Mouse (Mus musculus) midbrain, embryonic 11.5 days (tissue): ENCODE results near the gene Syn1. TPM values are rescaled to one million over a fixed set of nuclear protein-coding genes. Genes with fewer than 3 reads are reported as not detected.

Experiments
- ATAC-seq: fragments of 200-750 bp; cut with Nextera tagmentation; 2 replicates; pipeline ENCODE4 v1.8.0; 2017; ENCODE audit warnings: moderate TSS enrichment, moderate library complexity; ENCODE audit not compliant: low FRiP score
- DNase-seq: peaks from one replicate; pipeline ENCODE4 v3.0.0; 2015; ENCODE audit warnings: low spot score; ENCODE audit errors: missing footprints
- H3K27ac ChIP-seq: fragments of 300-500 bp; sonication (generic); 2 replicates; pipeline ENCODE4 v1.5.1; 2014; ENCODE audit warnings: low read depth, low read length
- H3K27me3 ChIP-seq: fragments of 300-500 bp; sonication (generic); 2 replicates; pipeline ENCODE4 v1.6.1; 2014; ENCODE audit warnings: mild to moderate bottlenecking, low read length, moderate library complexity, mixed read lengths; ENCODE audit not compliant: control insufficient read depth, insufficient read depth
- H3K36me3 ChIP-seq: fragments of 300-500 bp; sonication (generic); 2 replicates; pipeline ENCODE4 v1.6.1; 2014; ENCODE audit warnings: mild to moderate bottlenecking, low read length, moderate library complexity, mixed read lengths; ENCODE audit not compliant: control insufficient read depth, insufficient read depth
- H3K4me1 ChIP-seq: fragments of 300-500 bp; sonication (generic); 2 replicates; pipeline ENCODE4 v1.6.1; 2014; ENCODE audit warnings: low read length; ENCODE audit not compliant: control insufficient read depth, insufficient read depth
- H3K4me2 ChIP-seq: fragments of 300-500 bp; sonication (generic); 2 replicates; pipeline ENCODE4 v1.6.1; 2014; ENCODE audit warnings: mild to moderate bottlenecking, moderate library complexity
- H3K4me3 ChIP-seq: fragments of 300-500 bp; sonication (generic); 2 replicates; pipeline ENCODE4 v1.5.1; 2014; ENCODE audit warnings: low read depth, low read length
- H3K9ac ChIP-seq: fragments of 300-500 bp; sonication (generic); 2 replicates; pipeline ENCODE4 v1.6.1; 2014; ENCODE audit warnings: low read length
- H3K9me3 ChIP-seq: fragments of 300-500 bp; sonication (generic); 2 replicates; pipeline ENCODE4 v1.6.1; 2016; ENCODE audit warnings: low read length; ENCODE audit not compliant: control insufficient read depth
- WGBS: fragments of 180-500 bp; shearing (Covaris S2); extraction: QIAGEN DNeasy Blood & Tissue Kit; methylation state at CpG from one replicate; pipeline ENCODE4 v1.1.7; 2014; 5-methylcytosine and 5-hydroxymethylcytosine counted together
- polyA plus RNA-seq: library from polyadenylated mRNA; unstranded; fragments of >200 nt; fragmentation: Nextera tagmentation; extraction: Ambion mirVana; gene quantifications from 2 replicates; pipeline ENCODE4 v1.2.1, GENCODE M21; 2014

The Syn1 gene
- 11.9 and 14.8 TPM in 2 replicates for polyA plus RNA-seq

- peak within 1 kb of the TSS; percentile 34 for H3K9ac ChIP-seq
- peak; percentile 96 for ATAC-seq
Measured at GRCm38 (mm10) chrX:20920844-20921364, at the start of gene Syn1. TSS of gene Syn1 (minus strand) at chrX:20921004.

GRCm38 (mm10) chrX:20961477-20962378 lies 40.9 kb upstream of the Syn1 start, which contains the start of gene Uxt:
TSS of gene Uxt (minus strand) at chrX:20962017.
- WGBS = 19% methylated on average over 57 of the region's 57 CpGs
- Histone ChIP-seq H3K36me3 (no peaks in the 10 kb centered on the region), H3K9ac (peak within 1 kb of the TSS; percentile 55; the same call in 1 of the 2 replicates), H3K4me3 (peak within 1 kb of the TSS; percentile 32), H3K27me3 (no peaks in the 10 kb centered on the region), H3K27ac (no peak within 1 kb of the TSS; the same call in 1 of the 2 replicates), H3K4me2 (peak within 1 kb of the TSS; percentile 41), H3K4me1 (no peaks in the 10 kb centered on the region), H3K9me3 (no peaks in the 10 kb centered on the region)
- ATAC-seq (peak; percentile 99), DNase-seq (peak; percentile 95)

More at GRCm38 (mm10) chrX:20920844-20921364, at the start of gene Syn1:
- 19% methylated on average over 22 of the region's 44 CpGs for WGBS
- H3K9me3 ChIP-seq = no peaks in the 10 kb centered on the region
- H3K27me3 ChIP-seq = no peaks in the 10 kb centered on the region
- no peak within 1 kb of the TSS for H3K27ac ChIP-seq
- no peaks in the 10 kb centered on the region for H3K4me1 ChIP-seq
- H3K4me3 ChIP-seq = peak within 1 kb of the TSS; percentile 44
- H3K36me3 ChIP-seq = no peaks in the 10 kb centered on the region
- DNase-seq = peak; percentile 96
- H3K4me2 ChIP-seq = peak within 1 kb of the TSS; percentile 57

- Histone ChIP-seq H3K4me2 (peak within 1 kb of the TSS; percentile 47), H3K36me3 (no peaks in the 10 kb centered on the region), H3K27me3 (no peaks in the 10 kb centered on the region), H3K9me3 (no peaks in the 10 kb centered on the region), H3K9ac (peak within 1 kb of the TSS; percentile 71), H3K4me3 (peak within 1 kb of the TSS; percentile 57), H3K27ac (peak within 1 kb of the TSS; percentile 44; the same call in 1 of the 2 replicates), H3K4me1 (no peaks in the 10 kb centered on the region; the same call in 1 of the 2 replicates)
- WGBS = 14% methylated on average over 29 of the region's 30 CpGs
- ATAC-seq = peak; percentile 98
- peak; percentile 96 for DNase-seq
Measured at GRCm38 (mm10) chrX:20950191-20950880, 29.5 kb upstream of the Syn1 start, which contains the start of gene Elk1. TSS of gene Elk1 (minus strand) at chrX:20950608.

GRCm38 (mm10) chrX:20946055-20946454 lies 25.3 kb upstream of the Syn1 start:
- H3K4me1 ChIP-seq = no peaks in the 10 kb centered on the region; the same call in 1 of the 2 replicates
- H3K36me3 ChIP-seq = no peaks in the 10 kb centered on the region
- H3K27me3 ChIP-seq = no peaks in the 10 kb centered on the region
- no peak overlapping the region for H3K4me3 ChIP-seq
- peak; percentile 82 for DNase-seq
- no peak overlapping the region for H3K4me2 ChIP-seq
- no peak overlapping the region for H3K27ac ChIP-seq
- no peaks in the 10 kb centered on the region for H3K9me3 ChIP-seq
- no peak overlapping the region for H3K9ac ChIP-seq
- WGBS = 11% methylated on average over 4 of the region's 4 CpGs
- no peak for ATAC-seq

DNA sequence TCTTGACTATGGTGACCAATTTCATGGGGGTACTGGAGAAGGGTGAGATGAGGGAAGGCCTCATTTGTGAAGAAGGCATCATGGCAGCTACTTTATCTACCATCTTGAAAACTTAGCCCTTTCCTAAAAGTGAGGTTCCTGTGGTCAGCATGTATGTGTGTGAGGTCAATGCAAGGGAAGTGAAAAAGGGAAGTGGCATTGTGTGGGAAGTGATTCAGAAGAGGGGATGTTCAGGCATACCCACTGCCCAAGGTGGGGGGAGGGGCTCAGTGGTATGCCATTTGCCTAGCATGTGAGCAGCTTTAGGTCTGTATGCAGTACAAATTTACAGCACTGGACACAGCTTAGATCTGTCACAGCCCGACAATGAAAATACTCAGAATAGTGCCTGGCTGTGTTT lies 11.2 kb upstream of the Syn1 start:
- 89% methylated on average over 1 of the region's 1 CpGs for WGBS

GRCm38 (mm10) chrX:20931364-20931763 lies 10.6 kb upstream of the Syn1 start, which contains the start of gene Cfp:
TSS of gene Cfp (minus strand) at chrX:20931555.
- H3K4me3 ChIP-seq = no peak within 1 kb of the TSS
- H3K9ac ChIP-seq = no peak within 1 kb of the TSS
- DNase-seq (no peak), ATAC-seq (no peak)
- no peak within 1 kb of the TSS for H3K27ac ChIP-seq
- 0 out of 2 replicates have a peak, but pooled peaks cover 2% of the 10 kb centered on the region for H3K36me3 ChIP-seq
- no peak within 1 kb of the TSS for H3K4me2 ChIP-seq
- WGBS = 82% methylated on average over 1 of the region's 1 CpGs
- H3K9me3 ChIP-seq = no peaks in the 10 kb centered on the region
- H3K4me1 ChIP-seq = no peaks in the 10 kb centered on the region
- no peaks in the 10 kb centered on the region for H3K27me3 ChIP-seq

More for the DNA sequence above, 11.2 kb upstream of the Syn1 start:
- H3K4me1 ChIP-seq = no peaks in the 10 kb centered on the region
- no peak overlapping the region for H3K9ac ChIP-seq
- no peak overlapping the region for H3K4me2 ChIP-seq
- no peak overlapping the region for H3K4me3 ChIP-seq
- no peaks in the 10 kb centered on the region for H3K9me3 ChIP-seq
- no peaks in the 10 kb centered on the region for H3K27me3 ChIP-seq
- no peak for ATAC-seq
- 0 out of 2 replicates have a peak, but pooled peaks cover 2% of the 10 kb centered on the region for H3K36me3 ChIP-seq
- no peak for DNase-seq
- no peak overlapping the region for H3K27ac ChIP-seq

GRCm38 (mm10) chrX:20929859-20930258 lies 9.1 kb upstream of the Syn1 start:
- H3K4me1 ChIP-seq = no peaks in the 10 kb centered on the region
- ATAC-seq = no peak

GRCm38 (mm10) chrX:20924976-20925375 lies 4.2 kb upstream of the Syn1 start:
- no peaks in the 10 kb centered on the region for H3K4me1 ChIP-seq
- no peak overlapping the region for H3K27ac ChIP-seq
- no peak overlapping the region for H3K4me3 ChIP-seq
- no peak overlapping the region for H3K9ac ChIP-seq
- H3K36me3 ChIP-seq = no peaks in the 10 kb centered on the region
- ATAC-seq (no peak), DNase-seq (no peak)
- H3K9me3 ChIP-seq = no peaks in the 10 kb centered on the region
- H3K4me2 ChIP-seq = no peak overlapping the region
- H3K27me3 ChIP-seq = no peaks in the 10 kb centered on the region

More at GRCm38 (mm10) chrX:20929859-20930258, 9.1 kb upstream of the Syn1 start:
- Histone ChIP-seq H3K27me3 (no peaks in the 10 kb centered on the region), H3K4me2 (no peak overlapping the region), H3K27ac (no peak overlapping the region), H3K36me3 (no peaks in the 10 kb centered on the region), H3K9me3 (no peaks in the 10 kb centered on the region), H3K9ac (no peak overlapping the region), H3K4me3 (no peak overlapping the region)
- DNase-seq = no peak
- WGBS = 92% methylated on average over 1 of the region's 1 CpGs
